Mouse (Mus musculus): ENCODE measurements around the gene Kctd10. TPM values are rescaled to one million over a fixed set of nuclear protein-coding genes. Genes with fewer than 3 reads are reported as not detected.

Gene Kctd10
- polyA plus RNA-seq (2012; rRNA removed), result 76.3 and 87.7 TPM in 2 replicates

GRCm38 (mm10) chr5:114380209-114381012, at the start of gene Kctd10, which contains the start of gene Ube3b:
Gene Kctd10 (minus strand): TSS chr5:114380508.
Gene Ube3b (plus strand): TSS chr5:114380607.
- Histone ChIP-seq H3K4me1 (replicated peaks; ENCODE audit: control insufficient read depth, insufficient read depth, low read length) (peaks cover 35% of the 10 kb centered on the region), H3K27me3 (ENCODE audit: control insufficient read depth, insufficient read depth, low read length) (no peaks in the 10 kb centered on the region), H3K27ac (ENCODE audit: control insufficient read depth, insufficient read depth, low read length) (peak within 1 kb of the TSS; percentile 57; the same call in 1 of the 2 replicates), H3K4me3 (ENCODE audit: control insufficient read depth, insufficient read depth, low read length) (peak within 1 kb of the TSS; percentile 92), H3K36me3 (ENCODE audit: control insufficient read depth, insufficient read depth, low read length) (peaks cover 11% of the 10 kb centered on the region)
- peak; percentile 77 for DNase-seq
- under 1% methylated on average over 74 of the region's 74 CpGs for WGBS
- TF ChIP-seq POLR2A (IDR thresholded peaks at IDR 0.05; ENCODE audit: control insufficient read depth, extremely low read depth, insufficient read depth, low read length, poor library complexity), result peak; percentile 71
- TF ChIP-seq CTCF (IDR thresholded peaks at IDR 0.05; ENCODE audit: borderline replicate concordance, control insufficient read depth, extremely low read depth, insufficient read depth, low read length, poor library complexity), result no peak

DNA sequence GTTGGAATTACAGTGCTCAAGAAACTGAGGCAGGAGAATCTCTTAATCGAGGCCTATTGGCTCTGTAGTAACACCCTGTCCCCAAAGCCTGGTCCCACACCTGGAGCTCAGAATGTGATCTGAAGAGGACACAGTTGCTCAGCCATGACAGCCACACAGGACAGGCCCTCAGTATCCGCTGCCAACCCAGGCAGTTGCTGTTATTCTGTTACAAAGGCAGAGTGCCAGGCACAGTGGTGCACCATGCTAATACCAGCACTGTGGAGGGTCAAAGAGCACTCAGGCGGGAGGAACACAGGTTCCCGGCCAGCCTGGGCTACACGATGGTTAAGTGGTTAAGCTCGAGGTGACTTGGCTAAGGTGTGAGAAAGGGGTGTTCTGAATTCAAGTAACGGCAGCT, 49.5 kb upstream of the Kctd10 start:
- Histone ChIP-seq H3K27me3 (ENCODE audit: control insufficient read depth, insufficient read depth, low read length) (no peaks in the 10 kb centered on the region), H3K4me3 (ENCODE audit: control insufficient read depth, insufficient read depth, low read length) (no peak overlapping the region), H3K36me3 (ENCODE audit: control insufficient read depth, insufficient read depth, low read length) (no peaks in the 10 kb centered on the region), H3K27ac (ENCODE audit: control insufficient read depth, insufficient read depth, low read length) (no peak overlapping the region), H3K4me1 (replicated peaks; ENCODE audit: control insufficient read depth, insufficient read depth, low read length) (no peaks in the 10 kb centered on the region)
- no peak for TF ChIP-seq POLR2A (IDR thresholded peaks at IDR 0.05; ENCODE audit: control insufficient read depth, extremely low read depth, insufficient read depth, low read length, poor library complexity)
- TF ChIP-seq CTCF (IDR thresholded peaks at IDR 0.05; ENCODE audit: borderline replicate concordance, control insufficient read depth, extremely low read depth, insufficient read depth, low read length, poor library complexity), result no peak
- DNase-seq, result no peak
- WGBS, result 83% methylated on average over 7 of the region's 7 CpGs

GRCm38 (mm10) chr5:114428621-114429020, 48.3 kb upstream of the Kctd10 start:
- Histone ChIP-seq H3K27ac (ENCODE audit: control insufficient read depth, insufficient read depth, low read length) (no peak overlapping the region), H3K4me3 (ENCODE audit: control insufficient read depth, insufficient read depth, low read length) (no peak overlapping the region), H3K36me3 (ENCODE audit: control insufficient read depth, insufficient read depth, low read length) (no peaks in the 10 kb centered on the region), H3K4me1 (replicated peaks; ENCODE audit: control insufficient read depth, insufficient read depth, low read length) (no peaks in the 10 kb centered on the region), H3K27me3 (ENCODE audit: control insufficient read depth, insufficient read depth, low read length) (no peaks in the 10 kb centered on the region)
- WGBS, result 81% methylated on average over 18 of the region's 18 CpGs
- DNase-seq, result no peak
- TF ChIP-seq POLR2A (IDR thresholded peaks at IDR 0.05; ENCODE audit: control insufficient read depth, extremely low read depth, insufficient read depth, low read length, poor library complexity) (no peak), CTCF (IDR thresholded peaks at IDR 0.05; ENCODE audit: borderline replicate concordance, control insufficient read depth, extremely low read depth, insufficient read depth, low read length, poor library complexity) (no peak)

GRCm38 (mm10) chr5:114426732-114427131, 46.4 kb upstream of the Kctd10 start:
- 88% methylated on average over 6 of the region's 6 CpGs for WGBS
- no peak for DNase-seq
- TF ChIP-seq CTCF (IDR thresholded peaks at IDR 0.05; ENCODE audit: borderline replicate concordance, control insufficient read depth, extremely low read depth, insufficient read depth, low read length, poor library complexity) (no peak), POLR2A (IDR thresholded peaks at IDR 0.05; ENCODE audit: control insufficient read depth, extremely low read depth, insufficient read depth, low read length, poor library complexity) (no peak)
- H3K36me3 ChIP-seq (ENCODE audit: control insufficient read depth, insufficient read depth, low read length), result no peaks in the 10 kb centered on the region
- H3K4me1 ChIP-seq (replicated peaks; ENCODE audit: control insufficient read depth, insufficient read depth, low read length), result no peaks in the 10 kb centered on the region
- H3K27me3 ChIP-seq (ENCODE audit: control insufficient read depth, insufficient read depth, low read length), result no peaks in the 10 kb centered on the region
- H3K4me3 ChIP-seq (ENCODE audit: control insufficient read depth, insufficient read depth, low read length), result no peak overlapping the region
- no peak overlapping the region for H3K27ac ChIP-seq (ENCODE audit: control insufficient read depth, insufficient read depth, low read length)

GRCm38 (mm10) chr5:114423961-114424360, 43.7 kb upstream of the Kctd10 start:
- 95% methylated on average over 5 of the region's 5 CpGs for WGBS
- TF ChIP-seq POLR2A (IDR thresholded peaks at IDR 0.05; ENCODE audit: control insufficient read depth, extremely low read depth, insufficient read depth, low read length, poor library complexity), result no peak
- TF ChIP-seq CTCF (IDR thresholded peaks at IDR 0.05; ENCODE audit: borderline replicate concordance, control insufficient read depth, extremely low read depth, insufficient read depth, low read length, poor library complexity), result no peak

DNA sequence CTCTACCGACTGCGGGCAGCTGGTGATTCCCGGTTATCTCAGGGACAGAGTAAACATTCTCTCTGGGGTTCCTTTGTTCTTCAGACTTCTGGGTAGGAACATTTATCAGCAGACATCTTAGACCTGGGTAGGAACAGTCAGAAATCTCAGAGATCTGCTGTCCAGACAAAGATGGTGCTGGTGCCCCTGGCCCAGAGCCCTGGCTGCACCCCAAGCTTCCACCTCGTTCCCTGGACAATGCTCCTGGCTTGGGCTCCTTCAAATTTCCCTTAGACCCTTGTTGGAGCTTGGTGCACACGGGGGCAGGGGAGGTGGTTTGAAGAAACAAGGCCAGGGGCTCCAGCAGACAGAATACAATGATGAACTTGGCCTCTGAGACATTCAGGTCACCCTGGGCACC, 42.3 kb upstream of the Kctd10 start:
- TF ChIP-seq POLR2A (IDR thresholded peaks at IDR 0.05; ENCODE audit: control insufficient read depth, extremely low read depth, insufficient read depth, low read length, poor library complexity) (no peak), CTCF (IDR thresholded peaks at IDR 0.05; ENCODE audit: borderline replicate concordance, control insufficient read depth, extremely low read depth, insufficient read depth, low read length, poor library complexity) (no peak)
- Histone ChIP-seq H3K27ac (ENCODE audit: control insufficient read depth, insufficient read depth, low read length) (no peak overlapping the region), H3K4me3 (ENCODE audit: control insufficient read depth, insufficient read depth, low read length) (no peak overlapping the region), H3K27me3 (ENCODE audit: control insufficient read depth, insufficient read depth, low read length) (no peaks in the 10 kb centered on the region), H3K36me3 (ENCODE audit: control insufficient read depth, insufficient read depth, low read length) (peaks cover 22% of the 10 kb centered on the region), H3K4me1 (replicated peaks; ENCODE audit: control insufficient read depth, insufficient read depth, low read length) (no peaks in the 10 kb centered on the region)
- WGBS, result 75% methylated on average over 5 of the region's 5 CpGs
- DNase-seq, result no peak

More at GRCm38 (mm10) chr5:114423961-114424360, 43.7 kb upstream of the Kctd10 start:
- peaks cover 17% of the 10 kb centered on the region for H3K36me3 ChIP-seq (ENCODE audit: control insufficient read depth, insufficient read depth, low read length)
- H3K27ac ChIP-seq (ENCODE audit: control insufficient read depth, insufficient read depth, low read length), result no peak overlapping the region
- no peak overlapping the region for H3K4me3 ChIP-seq (ENCODE audit: control insufficient read depth, insufficient read depth, low read length)
- H3K4me1 ChIP-seq (replicated peaks; ENCODE audit: control insufficient read depth, insufficient read depth, low read length), result no peaks in the 10 kb centered on the region
- no peaks in the 10 kb centered on the region for H3K27me3 ChIP-seq (ENCODE audit: control insufficient read depth, insufficient read depth, low read length)
- no peak for DNase-seq

All from thymus, adult 2 months (tissue).